Mouse (Mus musculus): ENCODE measurements around the gene Prr14l.
"Not testable (repeated sequence)": the region's sequence is repeated elsewhere in the genome, so short reads cannot be mapped to it uniquely, and the experiment has no call there.

The Prr14l gene

DNA sequence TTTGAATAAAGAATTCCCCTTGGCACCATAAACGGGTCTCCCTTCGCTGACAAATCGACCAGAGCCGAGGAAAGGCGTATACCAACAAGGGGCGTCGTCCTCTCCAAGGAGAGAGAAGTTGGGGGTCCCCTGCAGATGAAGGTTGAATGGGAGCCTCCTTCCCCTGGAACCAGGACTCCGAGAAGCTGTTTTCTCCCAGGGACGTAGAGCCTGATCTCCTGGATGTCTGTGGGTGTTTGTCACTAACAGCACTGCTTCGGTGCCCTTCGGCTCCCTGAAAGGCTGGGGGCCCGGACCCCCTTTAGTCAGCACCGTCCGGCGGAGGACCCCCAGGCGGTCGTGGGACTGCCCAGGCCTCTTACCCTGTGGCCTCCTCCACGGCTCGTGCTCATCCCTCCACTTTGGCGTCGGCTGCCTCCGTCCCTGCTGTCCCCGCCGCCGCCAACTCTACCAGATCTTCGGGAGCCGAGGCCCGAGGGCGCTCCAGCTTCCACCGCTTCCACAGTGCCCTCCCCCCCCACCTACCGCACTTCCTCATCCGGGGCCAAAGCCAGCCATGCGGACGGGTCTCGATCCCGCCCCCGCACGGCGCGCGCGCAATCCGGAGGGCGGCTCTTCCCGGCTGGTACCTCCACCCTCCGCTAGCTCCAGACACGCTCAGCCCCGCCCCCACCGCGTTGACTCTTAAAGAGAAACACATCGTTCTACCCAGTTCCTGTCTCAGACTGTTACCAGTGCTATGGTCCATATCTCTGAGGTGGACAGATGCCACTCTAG lies at the start of gene Prr14l:
Gene Prr14l, minus strand, starts transcription at position 526 of the 777 bp plus-strand sequence.
- DNase-seq (ENCODE audit: low read depth, low spot score), result peak; percentile 93

DNA sequence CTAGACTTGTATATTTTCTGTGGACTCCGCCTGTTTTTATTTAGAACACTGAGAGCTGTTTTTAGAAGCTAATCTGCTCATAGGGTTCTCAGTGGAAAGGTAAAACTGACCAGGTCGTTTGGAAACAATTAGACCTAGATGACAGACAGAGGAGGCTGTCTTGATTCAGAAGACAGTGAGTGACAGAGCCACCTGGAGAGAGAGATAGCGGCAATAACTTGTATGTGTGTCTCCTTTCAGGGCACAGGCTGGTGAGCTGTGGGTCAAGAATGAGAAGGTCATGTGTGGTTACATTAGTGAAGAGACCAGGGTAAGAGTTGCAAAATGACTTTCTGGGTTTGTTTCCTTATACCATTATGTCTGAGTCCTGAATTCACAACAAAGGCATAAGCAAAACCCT lies 32.7 kb upstream of the Prr14l start:
- no peak for DNase-seq (ENCODE audit: low read depth, low spot score)

DNA sequence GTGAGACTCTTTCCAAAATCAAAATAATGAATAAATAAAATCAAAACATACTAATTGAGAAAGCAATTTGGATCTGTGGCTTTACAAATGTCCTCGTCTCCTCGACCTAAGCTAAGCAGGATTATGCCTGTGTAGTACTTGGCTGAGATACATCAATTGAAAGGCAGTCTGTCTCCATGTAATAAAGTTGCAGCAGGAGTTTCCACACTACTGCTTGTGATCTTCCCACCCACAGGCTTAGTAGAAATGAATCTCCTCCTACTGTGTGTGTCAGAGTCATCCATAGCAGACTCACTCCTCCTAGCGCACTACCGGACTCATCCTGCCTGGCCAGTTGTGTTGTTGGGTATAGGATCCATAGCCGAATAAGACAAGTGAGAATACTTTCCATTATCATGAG lies 18.3 kb upstream of the Prr14l start:
- DNase-seq (ENCODE audit: low read depth, low spot score), result no peak

DNA sequence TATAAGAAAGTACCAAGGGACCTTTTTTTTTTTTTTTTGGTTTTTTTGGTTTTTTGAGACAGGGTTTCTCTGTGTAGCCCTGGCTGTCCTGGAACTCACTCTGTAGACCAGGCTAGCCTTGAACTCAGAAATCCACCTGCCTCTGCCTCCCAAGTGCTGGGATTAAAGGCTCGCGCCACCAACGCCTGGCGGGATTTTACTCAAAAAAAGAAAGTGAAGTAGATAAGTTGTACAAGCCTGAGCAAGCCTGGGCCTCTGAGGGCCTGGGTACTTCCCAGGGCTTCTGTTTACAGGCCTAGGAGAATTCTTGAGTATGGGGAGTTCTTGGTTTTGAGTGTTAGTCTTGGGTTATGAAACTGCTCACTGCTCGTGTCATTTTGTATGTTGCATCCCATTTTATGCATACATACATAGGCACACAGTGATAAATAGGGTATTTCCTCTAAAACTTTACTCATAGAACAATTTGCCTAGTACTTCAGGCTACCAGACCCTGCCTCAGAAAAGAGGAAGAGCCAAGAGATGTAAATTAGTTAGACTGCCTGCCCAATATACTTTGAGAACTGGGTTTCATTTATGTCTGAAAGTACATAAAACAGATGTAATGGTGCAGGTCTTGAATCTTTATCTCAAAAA lies 15.5 kb upstream of the Prr14l start:
- DNase-seq (ENCODE audit: low read depth, low spot score), result no peak

DNA sequence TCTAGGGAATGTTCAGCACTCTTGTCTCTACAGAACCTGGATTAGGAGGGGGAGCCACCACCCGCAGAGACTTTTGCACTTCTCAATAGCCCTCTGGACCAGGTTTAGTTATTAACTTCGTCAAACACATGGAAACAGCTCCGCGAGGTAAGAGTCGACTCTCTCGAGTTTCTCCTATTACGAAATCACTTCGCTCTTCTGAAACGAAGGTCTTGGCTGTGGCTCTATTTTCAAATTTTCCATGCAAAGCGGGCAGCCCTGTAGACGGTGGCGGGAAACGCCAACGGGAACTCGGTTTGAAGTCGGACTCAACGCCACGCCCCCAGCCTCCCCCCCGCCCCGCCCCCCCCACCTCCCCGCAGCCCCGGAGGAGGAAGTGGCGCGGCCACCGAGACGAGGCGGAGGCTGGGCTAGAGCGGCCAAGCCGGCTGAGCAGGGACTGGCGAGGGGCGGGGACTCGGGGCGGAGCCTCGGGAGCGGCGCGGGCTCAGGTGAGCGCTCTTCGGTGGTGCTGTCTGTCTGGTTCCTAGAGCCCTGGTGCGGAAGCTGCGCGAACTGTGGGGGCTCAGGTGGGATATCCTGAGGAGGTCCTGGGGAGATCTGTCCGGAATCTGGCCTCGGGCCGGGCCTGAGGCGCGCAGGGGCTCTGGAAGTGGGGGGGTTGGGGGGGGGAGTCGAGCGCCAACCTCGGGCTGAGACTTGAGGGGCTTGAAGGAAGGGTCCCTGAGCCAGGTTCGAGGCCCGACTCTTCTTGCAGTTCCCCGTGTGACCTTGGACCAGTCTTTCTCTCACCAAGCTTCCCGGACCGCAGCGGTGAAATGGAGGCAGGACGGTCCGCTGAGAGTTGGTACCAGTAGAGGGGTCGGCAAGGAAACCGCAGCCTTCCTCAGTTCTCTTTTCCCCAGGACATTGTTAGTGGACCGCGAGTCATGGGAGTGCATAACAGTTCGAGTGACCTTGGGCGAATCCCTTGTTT lies 9.5 kb upstream of the Prr14l start, which contains the start of gene Depdc5:
Gene Depdc5, plus strand, starts transcription at position 449 of the 976 bp plus-strand sequence.
- DNase-seq (ENCODE audit: low read depth, low spot score), result peak; percentile 88

DNA sequence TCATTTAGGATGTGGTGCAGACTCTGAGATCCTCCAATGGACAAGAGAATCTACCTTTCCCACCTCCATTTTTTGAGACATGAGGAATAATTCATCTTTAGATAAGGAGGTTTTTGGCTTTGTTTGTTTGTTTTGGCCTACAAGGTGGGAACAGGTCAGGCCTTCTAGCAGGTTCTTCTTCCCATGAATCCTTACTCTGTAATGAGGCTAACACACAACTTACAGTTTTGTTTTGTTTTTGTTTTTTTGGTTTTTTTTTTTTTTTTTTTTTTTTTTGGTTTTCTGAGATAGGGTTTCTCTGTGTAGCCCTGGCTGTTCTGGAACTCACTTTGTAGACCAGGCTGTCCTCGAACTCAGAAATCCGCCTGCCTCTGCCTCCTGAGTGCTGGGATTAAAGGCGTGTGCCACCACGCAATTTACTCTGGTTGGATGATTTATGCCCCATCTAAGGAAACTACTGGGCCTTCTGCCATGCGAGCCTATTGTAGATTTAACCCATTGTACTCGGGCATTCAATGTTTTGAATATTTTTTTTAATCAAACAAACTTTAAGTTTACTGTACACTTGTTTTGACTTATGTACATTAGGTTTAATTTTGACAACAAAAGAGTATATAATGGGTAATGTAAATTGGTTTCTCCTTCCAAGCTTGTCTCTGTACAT lies 8.5 kb upstream of the Prr14l start:
- no peak for DNase-seq (ENCODE audit: low read depth, low spot score)

DNA sequence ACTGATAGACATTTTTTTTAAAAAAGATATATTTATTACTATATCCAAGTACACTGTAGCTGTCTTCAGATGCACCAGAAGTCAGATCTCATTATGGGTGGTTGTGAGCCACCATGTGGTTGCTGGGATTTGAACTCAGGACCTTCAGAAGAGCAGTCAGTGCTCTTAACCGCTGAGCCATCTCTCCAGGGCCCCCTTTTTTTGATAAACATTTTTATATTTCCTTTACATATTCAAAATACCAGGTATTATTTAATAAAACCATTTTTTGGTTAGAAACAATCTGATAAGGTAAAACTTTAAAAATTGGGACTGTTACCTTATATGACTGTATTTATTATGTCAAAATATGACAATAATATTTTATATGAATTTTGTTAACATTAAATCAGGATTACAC lies 7.0 kb upstream of the Prr14l start:
- DNase-seq (ENCODE audit: low read depth, low spot score), result no peak

DNA sequence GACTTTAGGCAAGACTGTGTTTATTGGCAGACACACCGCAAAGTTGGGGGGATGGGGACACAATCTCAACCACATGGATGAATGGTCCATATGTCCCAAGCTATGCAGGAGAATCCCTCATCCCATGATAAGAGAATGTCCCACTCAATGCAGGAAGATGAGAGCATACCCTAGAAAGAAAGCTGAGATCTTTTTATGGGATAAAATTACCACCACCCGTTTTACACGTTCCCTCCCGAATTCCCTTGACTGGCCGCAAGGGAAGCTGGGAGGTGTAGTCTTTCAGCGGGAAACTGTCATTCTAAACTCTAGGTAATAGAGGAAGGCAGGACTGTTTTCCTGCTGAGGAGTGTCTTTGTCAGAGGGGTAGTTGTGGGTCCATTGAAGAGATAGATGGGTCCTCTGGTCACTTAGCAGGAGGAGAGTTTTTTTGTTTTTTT lies 3.7 kb upstream of the Prr14l start:
- DNase-seq (ENCODE audit: low read depth, low spot score), result peak; percentile 21

DNA sequence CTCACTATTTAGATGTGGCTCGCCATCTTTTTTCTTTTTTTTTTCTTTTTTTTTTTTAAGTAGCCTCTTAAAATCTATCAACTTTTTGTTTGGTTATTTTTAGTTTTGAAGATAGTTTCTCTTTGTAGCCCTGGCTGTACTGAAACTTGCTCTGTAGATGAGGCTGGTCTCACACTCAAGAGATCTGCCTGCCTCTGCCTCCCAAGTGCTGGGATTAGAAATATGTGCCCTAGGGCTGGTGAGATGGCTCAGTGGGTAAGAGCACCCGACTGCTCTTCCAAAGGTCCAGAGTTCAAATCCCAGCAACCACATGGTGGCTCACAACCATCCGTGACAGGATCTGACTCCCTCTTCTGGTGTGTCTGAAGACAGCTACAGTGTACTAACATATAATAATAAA lies 1.2 kb upstream of the Prr14l start:
- DNase-seq (ENCODE audit: low read depth, low spot score), result not testable (repeated sequence)

DNA sequence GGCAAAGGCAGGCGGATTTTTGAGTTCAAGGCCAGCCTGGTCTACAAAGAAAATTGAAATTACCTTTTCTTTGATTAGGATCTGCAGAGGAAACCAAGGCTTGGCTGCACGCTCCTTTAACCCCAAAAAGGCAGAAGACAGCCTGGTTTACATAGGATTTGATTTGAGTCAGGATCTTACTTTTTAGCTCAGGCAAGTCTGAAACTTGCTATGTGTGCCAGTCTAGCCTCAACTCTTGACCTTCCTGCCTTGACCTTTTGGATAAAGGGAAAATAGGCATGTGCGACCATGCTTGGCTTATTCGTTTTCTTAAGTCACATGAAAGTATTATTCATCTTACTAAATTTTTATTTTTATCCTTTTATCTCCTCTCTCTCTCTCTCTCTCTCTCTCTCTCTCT lies 762 bp upstream of the Prr14l start:
- DNase-seq (ENCODE audit: low read depth, low spot score), result no peak

DNA sequence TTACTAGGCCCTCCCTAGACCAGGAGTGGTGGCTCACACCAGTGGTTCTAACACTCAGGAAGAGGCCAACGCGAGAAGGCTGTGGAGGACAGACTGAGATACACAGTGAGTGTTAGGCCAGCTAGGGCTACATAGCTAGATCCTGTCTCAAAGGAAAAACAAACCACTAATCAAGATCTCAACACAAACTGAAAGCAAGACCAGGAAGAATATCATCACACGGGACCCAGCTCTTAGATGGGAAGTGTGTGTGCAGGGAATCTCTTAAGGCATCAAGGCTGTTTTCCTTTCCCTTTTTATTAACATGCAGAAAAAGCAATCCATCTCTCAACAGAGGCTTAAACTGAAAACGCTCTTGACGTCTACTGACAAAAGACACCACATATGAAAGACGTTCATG lies 2.0 kb downstream of the Prr14l start:
- DNase-seq (ENCODE audit: low read depth, low spot score), result no peak

DNA sequence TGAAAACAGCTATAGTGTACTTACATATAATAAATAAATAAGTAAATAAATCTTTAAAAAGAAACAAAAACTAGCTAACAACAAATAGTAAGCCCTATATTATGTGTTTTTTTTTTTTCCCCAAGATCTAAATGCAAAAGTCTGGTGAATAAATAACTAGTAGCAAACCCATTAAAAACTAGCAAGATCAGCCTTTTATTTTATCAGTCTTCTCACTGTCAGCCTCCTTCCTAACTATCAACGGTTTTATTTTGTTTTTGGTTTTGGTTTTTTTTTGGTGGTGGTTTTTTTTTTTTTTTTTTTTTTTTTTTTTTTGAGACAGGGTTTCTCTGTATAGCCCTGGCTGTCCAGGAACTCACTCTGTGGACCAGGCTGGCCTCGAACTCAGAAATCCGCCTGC lies 4.5 kb downstream of the Prr14l start:
- DNase-seq (ENCODE audit: low read depth, low spot score), result not testable (repeated sequence)

DNA sequence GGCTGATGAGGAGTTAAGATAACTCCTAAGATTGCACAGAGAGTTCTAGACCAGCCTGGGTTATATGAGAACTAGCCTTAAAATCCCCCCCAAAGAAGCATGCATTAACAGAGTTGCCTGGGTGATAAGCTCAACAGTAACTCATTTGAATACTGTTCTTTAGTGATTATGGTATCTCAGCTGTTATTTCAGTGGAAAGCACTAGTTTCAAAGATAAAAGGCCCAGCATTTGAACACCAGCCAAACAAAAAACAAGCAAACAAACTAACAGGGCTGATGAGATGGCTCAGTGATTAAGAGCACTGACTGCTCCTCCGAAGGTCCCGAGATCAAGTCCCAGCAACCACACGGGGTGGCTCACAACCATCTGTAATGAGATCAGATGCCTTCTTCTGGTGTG lies 4.9 kb downstream of the Prr14l start:
- DNase-seq (ENCODE audit: low read depth, low spot score), result no peak

DNA sequence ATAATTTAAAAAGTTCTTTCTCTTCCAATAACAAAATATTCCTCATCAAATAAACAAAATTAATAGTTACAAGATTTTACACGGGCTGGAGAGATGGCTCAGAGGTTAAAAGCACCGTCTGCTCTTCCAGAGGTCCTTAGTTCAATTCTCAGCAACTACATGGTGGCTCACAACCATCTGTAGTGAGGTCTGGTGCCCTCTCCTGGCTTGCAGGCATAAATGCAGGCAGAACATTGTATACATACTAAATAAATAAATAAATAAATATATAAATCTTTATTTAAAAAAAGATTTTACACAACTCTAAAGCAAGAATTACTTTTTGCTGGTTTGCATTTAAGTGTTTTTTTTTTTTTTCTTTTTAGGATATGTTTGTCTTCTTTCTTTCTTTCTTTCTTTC lies 14.0 kb downstream of the Prr14l start:
- DNase-seq (ENCODE audit: low read depth, low spot score), result no peak

DNA sequence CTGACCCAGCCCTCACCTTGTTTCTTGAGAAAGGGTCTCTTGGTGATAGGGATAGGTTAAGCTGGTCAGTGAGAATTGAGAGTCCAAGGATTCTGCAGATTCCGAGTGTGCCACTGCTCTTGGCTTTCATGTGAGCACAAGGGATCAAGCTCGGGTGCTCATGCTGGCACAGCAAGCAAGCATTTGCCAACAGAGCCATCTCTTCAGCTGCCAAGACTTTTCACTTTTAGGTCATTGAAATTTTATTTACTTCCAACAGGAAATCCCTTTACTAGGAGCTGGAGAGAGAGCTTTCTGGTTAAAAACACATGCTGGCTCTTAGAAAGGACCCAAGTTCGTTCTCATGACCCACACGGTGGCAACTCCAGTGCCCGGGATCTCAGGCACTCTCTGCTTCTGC lies 17.1 kb downstream of the Prr14l start:
- no peak for DNase-seq (ENCODE audit: low read depth, low spot score)

DNA sequence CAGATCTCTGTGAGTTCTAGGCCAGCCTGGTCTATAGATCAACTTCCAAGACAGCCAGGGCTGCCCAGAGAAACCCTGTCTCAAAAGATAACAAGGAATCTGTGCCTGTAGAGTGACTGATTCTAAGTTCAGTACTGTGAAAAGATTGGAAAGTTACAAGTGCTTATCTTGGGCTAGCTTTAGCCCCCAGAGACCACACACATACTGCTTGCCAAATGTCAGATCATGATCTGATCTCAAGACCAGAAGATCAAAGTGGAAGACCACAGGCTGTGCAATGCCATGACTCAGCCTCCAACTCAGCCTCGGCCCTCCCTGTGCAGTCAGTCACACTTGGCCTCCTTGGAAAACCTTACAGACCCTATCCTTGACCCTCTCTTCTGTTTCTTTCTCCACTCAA lies 19.6 kb downstream of the Prr14l start:
- DNase-seq (ENCODE audit: low read depth, low spot score), result no peak

DNA sequence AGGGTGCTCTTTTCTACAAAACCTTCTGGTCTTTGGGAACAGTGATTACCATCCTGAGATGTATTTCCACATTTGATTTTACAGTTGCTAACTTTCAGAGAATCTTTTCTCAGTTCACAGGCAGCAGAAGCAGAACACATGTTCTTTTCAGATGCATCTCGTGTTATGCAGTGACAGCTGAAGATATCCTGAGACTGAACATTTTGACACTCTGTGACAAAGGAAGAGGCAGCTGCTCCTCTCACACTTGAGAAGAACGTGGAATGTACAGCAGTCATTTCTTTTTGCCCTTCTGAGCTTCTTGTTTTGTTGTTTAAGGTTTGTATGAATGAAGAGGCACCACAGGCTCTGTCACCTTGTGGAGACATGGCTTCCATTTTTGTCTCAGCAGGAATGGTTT lies 24.0 kb downstream of the Prr14l start:
- DNase-seq (ENCODE audit: low read depth, low spot score), result no peak

DNA sequence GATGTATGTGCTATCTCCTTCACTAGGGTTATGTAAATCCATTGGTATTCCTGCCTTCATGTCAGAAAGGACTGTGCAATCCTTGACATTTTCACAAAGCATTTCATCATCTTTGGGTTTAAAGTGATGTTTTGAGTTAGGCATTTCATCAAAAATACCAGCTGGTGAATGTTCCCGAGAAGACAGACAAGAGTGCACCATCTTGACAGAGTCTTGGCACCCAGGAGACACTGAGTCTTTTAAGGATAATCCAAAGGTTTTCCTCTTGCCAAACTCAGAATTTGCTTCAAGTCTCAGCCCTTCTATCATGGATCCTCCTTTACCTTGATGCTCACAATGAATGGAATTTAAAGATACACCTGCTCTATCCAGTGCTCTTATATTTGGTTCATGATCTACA lies 25.3 kb downstream of the Prr14l start:
- DNase-seq (ENCODE audit: low read depth, low spot score), result not testable (repeated sequence)

DNA sequence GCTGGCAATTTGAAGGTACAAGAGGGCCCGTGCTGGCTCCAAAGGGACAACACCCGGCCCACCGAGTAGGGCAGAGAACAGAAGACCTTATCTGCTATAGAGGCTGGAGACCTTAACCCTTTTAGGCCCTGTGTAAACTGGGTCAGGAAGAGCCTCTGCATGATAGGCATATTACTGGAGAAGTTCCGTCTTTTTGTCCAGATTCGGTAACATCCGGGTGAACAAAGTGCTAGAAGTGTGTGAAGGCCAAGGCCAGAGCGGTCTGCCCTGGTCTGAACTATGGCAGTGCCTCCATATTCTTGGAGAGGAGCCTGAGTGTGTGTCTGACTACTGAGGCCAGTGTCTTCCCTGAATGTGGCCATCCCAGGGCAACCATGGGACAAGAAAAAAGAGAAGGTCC lies 27.0 kb downstream of the Prr14l start, which contains the start of gene Gm20671:
Gene Gm20671, minus strand, starts transcription at position 101 of the 400 bp plus-strand sequence.
- DNase-seq (ENCODE audit: low read depth, low spot score), result no peak

DNA sequence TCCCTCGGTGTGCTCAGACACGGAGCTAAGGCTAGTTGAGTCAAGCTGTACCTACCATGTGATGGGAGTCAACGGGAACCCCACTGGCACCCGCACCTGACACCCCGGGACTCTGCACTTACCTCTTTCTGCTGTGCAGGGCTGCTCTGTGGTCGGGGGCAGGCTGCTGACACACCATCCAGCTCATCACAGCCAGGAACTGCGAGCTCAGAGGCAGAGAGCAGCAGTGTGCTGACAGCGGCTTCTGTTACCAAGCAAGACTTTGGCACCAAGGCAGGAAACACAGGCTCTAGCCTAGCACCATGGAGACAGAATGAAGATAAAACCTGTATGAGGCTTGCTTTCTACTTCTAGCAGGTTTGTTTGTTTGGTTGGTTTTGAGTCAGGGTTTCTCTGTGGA lies 33.6 kb downstream of the Prr14l start:
- DNase-seq (ENCODE audit: low read depth, low spot score), result no peak

DNA sequence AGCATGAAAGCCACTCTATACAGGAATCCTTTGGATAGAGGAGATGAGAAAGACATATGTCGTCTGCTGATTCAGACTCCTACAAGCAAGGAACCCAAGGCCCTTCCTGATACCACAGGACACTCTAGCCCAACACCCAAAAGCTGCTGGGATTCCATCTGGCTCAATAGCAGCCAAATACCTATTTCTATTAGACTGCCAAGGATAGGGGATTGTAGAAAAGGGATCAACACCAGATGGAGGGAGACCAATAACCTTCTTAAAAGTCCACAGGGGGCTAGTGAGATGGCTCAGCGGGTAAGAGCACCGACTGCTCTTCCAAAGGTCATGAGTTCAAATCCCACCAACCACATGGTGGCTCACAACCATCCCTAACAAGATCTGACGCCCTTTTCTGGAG lies 38.7 kb downstream of the Prr14l start:
- DNase-seq (ENCODE audit: low read depth, low spot score), result no peak
